Mouse (Mus musculus) neural tube, embryonic 11.5 days (tissue): ENCODE results near the gene Ttll9. TPM values are rescaled to one million over a fixed set of nuclear protein-coding genes. Genes with fewer than 3 reads are reported as not detected.

Experiments
- ATAC-seq: fragments of 200-750 bp; cut with Nextera tagmentation; 2 replicates; pipeline ENCODE4 v1.8.0; 2017; ENCODE audit warnings: moderate number of reproducible peaks, mild to moderate bottlenecking, moderate TSS enrichment, moderate library complexity; ENCODE audit not compliant: insufficient read depth, low FRiP score, low TSS enrichment
- DNase-seq: peaks from one replicate; pipeline ENCODE4 v3.0.0-alpha.2; 2015; ENCODE audit warnings: low spot score
- H3K27ac ChIP-seq: fragments of 300-500 bp; sonication (generic); 2 replicates; pipeline ENCODE4 v1.5.1; 2014; ENCODE audit warnings: low read depth, mild to moderate bottlenecking, low read length
- H3K27me3 ChIP-seq: fragments of 300-500 bp; sonication (generic); 2 replicates; pipeline ENCODE4 v1.6.1; 2014; ENCODE audit warnings: mild to moderate bottlenecking, low read length, mixed read lengths; ENCODE audit not compliant: control insufficient read depth, insufficient read depth
- H3K36me3 ChIP-seq: fragments of 300-500 bp; sonication (generic); 2 replicates; pipeline ENCODE4 v1.6.1; 2014; ENCODE audit warnings: mild to moderate bottlenecking, low read length, moderate library complexity, mixed read lengths; ENCODE audit not compliant: control insufficient read depth, insufficient read depth
- H3K4me1 ChIP-seq: fragments of 300-500 bp; sonication (generic); 2 replicates; pipeline ENCODE4 v1.6.1; 2014; ENCODE audit warnings: low read length, mixed read lengths; ENCODE audit not compliant: control insufficient read depth, insufficient read depth
- H3K4me2 ChIP-seq: fragments of 300-500 bp; sonication (generic); 2 replicates; pipeline ENCODE4 v1.6.1; 2014; ENCODE audit warnings: low read depth, mild to moderate bottlenecking, moderate library complexity
- H3K4me3 ChIP-seq: fragments of 300-500 bp; sonication (generic); 2 replicates; pipeline ENCODE4 v1.5.1; 2014; ENCODE audit warnings: low read depth, low read length
- H3K9ac ChIP-seq: fragments of 300-500 bp; sonication (generic); 2 replicates; pipeline ENCODE4 v1.6.1; 2014; ENCODE audit warnings: mild to moderate bottlenecking, low read length
- H3K9me3 ChIP-seq: fragments of 300-500 bp; sonication (generic); 2 replicates; pipeline ENCODE4 v1.6.1; 2016; ENCODE audit warnings: low read length; ENCODE audit not compliant: control insufficient read depth
- WGBS: fragments of 180-500 bp; shearing (Covaris S2); extraction: QIAGEN DNeasy Blood & Tissue Kit; methylation state at CpG from one replicate; pipeline ENCODE4 v1.1.7; 2014; 5-methylcytosine and 5-hydroxymethylcytosine counted together
- polyA plus RNA-seq: library from polyadenylated mRNA; unstranded; fragments of >200 nt; fragmentation: Nextera tagmentation; extraction: Ambion mirVana; gene quantifications from 2 replicates; pipeline ENCODE4 v1.2.1, GENCODE M21; 2014

Ttll9 gene
- polyA plus RNA-seq, 1 experiment from 2014 or later: 1.7 TPM

DNA sequence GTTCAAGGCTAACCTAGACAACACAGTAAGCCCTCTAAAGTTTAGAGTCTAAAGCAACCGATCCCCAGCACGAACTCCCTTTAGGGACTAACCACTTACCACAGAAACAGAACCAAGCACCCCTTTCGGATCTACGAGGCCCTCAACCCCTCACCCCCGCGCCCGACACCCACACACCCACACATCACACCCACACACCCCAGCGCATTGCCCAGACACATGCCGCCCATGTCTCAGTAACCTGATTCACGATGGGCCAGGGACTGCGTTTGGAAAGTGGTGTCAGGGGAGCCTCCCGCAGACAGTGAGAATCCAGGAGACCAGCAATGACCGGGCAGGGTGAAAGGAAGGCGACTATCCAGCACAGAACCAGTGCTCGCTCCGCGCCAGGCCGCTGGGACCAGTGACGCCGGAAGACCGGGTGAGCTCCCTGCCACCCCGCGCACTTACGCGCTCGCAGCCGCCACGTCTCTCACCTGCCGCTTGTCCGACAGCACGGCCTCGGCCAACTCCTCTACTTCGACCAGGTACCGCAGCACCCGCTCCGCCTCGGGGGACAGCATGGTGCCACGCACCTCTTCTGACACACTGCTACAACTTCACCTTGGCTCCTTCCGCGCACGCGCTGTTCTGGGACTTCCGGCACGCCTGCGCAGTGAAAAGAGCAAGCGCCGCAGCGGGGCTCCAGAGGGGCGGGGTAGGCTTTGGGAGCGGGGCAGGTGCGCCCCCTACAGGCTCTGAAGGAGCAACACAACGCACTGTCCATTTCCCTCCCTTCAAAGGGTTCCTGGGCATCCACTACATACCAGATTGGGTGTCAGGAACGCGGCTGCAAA, 52.7 kb downstream of the Ttll9 start, which contains the start of gene Pdrg1:
Pdrg1 (minus strand) TSS at position 670 of the 836 bp plus-strand sequence.
- H3K4me2 ChIP-seq: peak within 1 kb of the TSS; percentile 91
- H3K9me3 ChIP-seq: no peaks in the 10 kb centered on the region
- peak; percentile 83 for ATAC-seq
- WGBS: 2% methylated on average over 54 of the region's 54 CpGs
- peak; percentile 97 for DNase-seq
- peak within 1 kb of the TSS; percentile 73 for H3K9ac ChIP-seq
- H3K4me1 ChIP-seq: peaks cover 4% of the 10 kb centered on the region; the same call in 1 of the 2 replicates
- H3K27me3 ChIP-seq: no peaks in the 10 kb centered on the region
- H3K4me3 ChIP-seq: peak within 1 kb of the TSS; percentile 89
- no peak within 1 kb of the TSS for H3K27ac ChIP-seq
- peaks cover 3% of the 10 kb centered on the region; the same call in 1 of the 2 replicates for H3K36me3 ChIP-seq

DNA sequence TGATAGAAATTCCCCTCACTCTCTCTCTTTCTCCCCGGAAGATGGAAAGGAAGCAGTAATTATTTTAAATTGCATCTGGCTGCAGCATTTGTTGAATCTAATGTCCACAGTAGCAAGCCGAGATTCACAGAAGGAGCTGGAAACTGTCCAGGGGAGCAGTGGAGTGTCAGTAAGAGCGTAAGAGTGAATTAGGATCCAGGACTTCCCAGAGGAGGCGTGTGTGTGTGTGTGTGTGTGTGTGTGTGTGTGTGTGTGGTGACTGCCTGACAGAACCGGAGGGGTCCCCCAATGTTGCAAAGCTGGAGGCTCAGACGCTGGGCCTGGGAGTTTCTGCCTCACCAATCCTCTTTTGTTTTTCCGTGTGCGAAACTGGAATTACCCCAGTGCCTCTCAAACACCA, 53.5 kb downstream of the Ttll9 start:
- Histone ChIP-seq H3K4me3 (no peak overlapping the region), H3K4me1 (peaks cover 4% of the 10 kb centered on the region; the same call in 1 of the 2 replicates), H3K9ac (no peak overlapping the region), H3K4me2 (no peak overlapping the region), H3K27ac (no peak overlapping the region), H3K27me3 (no peaks in the 10 kb centered on the region), H3K9me3 (no peaks in the 10 kb centered on the region), H3K36me3 (no peaks in the 10 kb centered on the region)
- 55% methylated on average over 8 of the region's 8 CpGs for WGBS
- ATAC-seq (no peak), DNase-seq (no peak)

DNA sequence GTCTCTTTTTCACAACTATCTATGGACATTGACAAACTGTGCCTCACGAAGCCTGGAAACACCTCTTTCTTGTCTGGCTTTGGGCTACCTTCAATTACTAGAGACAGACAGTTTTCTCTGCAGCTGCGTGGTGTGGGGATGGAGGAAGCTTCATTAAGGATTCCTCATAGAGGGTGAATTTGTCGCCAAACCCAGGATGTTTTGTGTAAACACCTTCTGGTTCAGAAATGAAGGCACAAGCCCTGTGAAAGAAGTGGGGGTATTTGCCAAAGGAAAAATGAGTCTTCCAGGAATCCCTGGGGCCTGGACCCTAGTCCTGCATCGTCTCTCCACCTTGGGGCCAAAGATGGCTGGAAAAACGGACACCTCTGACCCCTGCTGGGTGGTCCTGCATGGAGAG, 54.5 kb downstream of the Ttll9 start:
- WGBS: 36% methylated on average over 5 of the region's 5 CpGs
- Histone ChIP-seq H3K4me2 (no peak overlapping the region), H3K9me3 (no peaks in the 10 kb centered on the region), H3K4me3 (no peak overlapping the region), H3K9ac (no peak overlapping the region), H3K4me1 (peaks cover 4% of the 10 kb centered on the region; the same call in 1 of the 2 replicates), H3K36me3 (no peaks in the 10 kb centered on the region), H3K27ac (no peak overlapping the region), H3K27me3 (no peaks in the 10 kb centered on the region)
- no peak for ATAC-seq
- DNase-seq: no peak

DNA sequence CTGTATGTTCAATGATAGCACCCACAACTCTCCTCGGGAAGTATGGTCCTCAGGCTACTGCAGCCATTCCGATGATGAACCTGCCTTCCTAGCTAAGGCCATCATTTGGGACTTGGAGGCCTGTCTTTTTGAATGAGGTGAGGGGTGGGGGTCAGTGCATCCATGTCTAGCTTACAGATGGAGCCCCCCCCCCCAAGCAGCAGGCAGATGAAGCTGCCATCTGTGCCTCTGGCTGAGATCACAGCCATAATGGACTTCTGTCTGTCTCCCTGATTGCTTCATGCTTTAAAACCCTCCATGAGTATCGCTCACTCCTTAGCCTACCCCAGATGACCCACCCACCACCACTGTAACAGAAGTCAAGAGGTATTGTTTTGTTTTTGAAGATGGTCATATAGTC, 57.1 kb downstream of the Ttll9 start:
- Histone ChIP-seq H3K4me3 (no peak overlapping the region), H3K4me2 (no peak overlapping the region), H3K27ac (no peak overlapping the region), H3K4me1 (0 out of 2 replicates have a peak, but pooled peaks cover under 1% of the 10 kb centered on the region), H3K9ac (no peak overlapping the region), H3K27me3 (no peaks in the 10 kb centered on the region), H3K9me3 (no peaks in the 10 kb centered on the region), H3K36me3 (no peaks in the 10 kb centered on the region)
- DNase-seq (no peak), ATAC-seq (no peak)
- 84% methylated on average over 3 of the region's 3 CpGs for WGBS

DNA sequence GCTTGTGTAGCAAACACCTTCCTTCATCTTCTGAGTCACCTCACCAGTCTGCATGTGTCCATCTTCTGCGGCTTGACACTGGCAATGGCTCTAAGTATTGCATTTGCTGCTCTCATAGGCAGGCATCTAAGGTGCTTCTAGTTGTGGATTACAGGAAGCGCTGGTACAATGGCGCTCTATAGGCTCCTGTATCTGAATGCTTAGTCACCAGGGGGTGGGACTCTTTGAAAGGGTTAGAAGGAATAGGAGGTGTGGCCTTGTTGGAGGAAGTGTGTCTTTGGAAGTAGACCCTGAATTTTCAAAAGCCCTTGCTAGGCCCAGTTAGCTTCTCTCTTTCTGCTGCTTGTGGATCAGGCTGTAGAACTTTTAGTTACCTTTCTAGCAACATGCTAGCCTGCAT, 58.9 kb downstream of the Ttll9 start:
- no peak overlapping the region for H3K9ac ChIP-seq
- H3K9me3 ChIP-seq: no peaks in the 10 kb centered on the region
- no peak overlapping the region for H3K4me3 ChIP-seq
- WGBS: 72% methylated on average over 3 of the region's 3 CpGs
- H3K4me2 ChIP-seq: no peak overlapping the region
- no peaks in the 10 kb centered on the region for H3K4me1 ChIP-seq
- H3K36me3 ChIP-seq: no peaks in the 10 kb centered on the region
- no peaks in the 10 kb centered on the region for H3K27me3 ChIP-seq
- H3K27ac ChIP-seq: no peak overlapping the region
- DNase-seq (no peak), ATAC-seq (no peak)

- 60% methylated on average over 4 of the region's 4 CpGs for WGBS
Observed at GRCm38 (mm10) chr2:153022855-153023254, 60.6 kb downstream of the Ttll9 start.

GRCm38 (mm10) chr2:153026052-153026451, 63.8 kb downstream of the Ttll9 start:
- H3K4me1 ChIP-seq: no peaks in the 10 kb centered on the region
- WGBS: 85% methylated on average over 7 of the region's 7 CpGs
- no peaks in the 10 kb centered on the region for H3K9me3 ChIP-seq
- H3K36me3 ChIP-seq: no peaks in the 10 kb centered on the region
- no peak overlapping the region for H3K9ac ChIP-seq
- H3K4me2 ChIP-seq: no peak overlapping the region
- peaks cover 9% of the 10 kb centered on the region; the same call in 1 of the 2 replicates for H3K27me3 ChIP-seq
- DNase-seq (no peak), ATAC-seq (no peak)
- no peak overlapping the region for H3K27ac ChIP-seq
- H3K4me3 ChIP-seq: no peak overlapping the region

More at GRCm38 (mm10) chr2:153022855-153023254, 60.6 kb downstream of the Ttll9 start:
- H3K36me3 ChIP-seq: no peaks in the 10 kb centered on the region
- no peaks in the 10 kb centered on the region for H3K4me1 ChIP-seq
- H3K9me3 ChIP-seq: no peaks in the 10 kb centered on the region
- no peak overlapping the region for H3K4me3 ChIP-seq
- no peaks in the 10 kb centered on the region for H3K27me3 ChIP-seq
- DNase-seq: no peak
- no peak for ATAC-seq
- H3K27ac ChIP-seq: no peak overlapping the region
- no peak overlapping the region for H3K9ac ChIP-seq
- H3K4me2 ChIP-seq: no peak overlapping the region

GRCm38 (mm10) chr2:153027501-153027900, 65.2 kb downstream of the Ttll9 start:
- WGBS: 51% methylated on average over 4 of the region's 4 CpGs
- Histone ChIP-seq H3K27ac (no peak overlapping the region), H3K36me3 (no peaks in the 10 kb centered on the region), H3K4me1 (peaks cover 3% of the 10 kb centered on the region; the same call in 1 of the 2 replicates), H3K27me3 (peaks cover 19% of the 10 kb centered on the region), H3K4me3 (no peak overlapping the region), H3K9ac (no peak overlapping the region), H3K4me2 (no peak overlapping the region), H3K9me3 (no peaks in the 10 kb centered on the region)
- no peak for ATAC-seq
- DNase-seq: no peak

GRCm38 (mm10) chr2:153030422-153030821, 68.1 kb downstream of the Ttll9 start:
- Histone ChIP-seq H3K4me1 (peaks cover 3% of the 10 kb centered on the region; the same call in 1 of the 2 replicates), H3K36me3 (no peaks in the 10 kb centered on the region), H3K9me3 (no peaks in the 10 kb centered on the region), H3K4me2 (no peak overlapping the region), H3K27me3 (peaks cover 21% of the 10 kb centered on the region), H3K9ac (no peak overlapping the region), H3K4me3 (no peak overlapping the region), H3K27ac (no peak overlapping the region)
- WGBS: 18% methylated on average over 4 of the region's 4 CpGs
- DNase-seq (no peak), ATAC-seq (no peak)
